Mouse (Mus musculus) heart, adult 10 weeks (tissue): Measurements from ENCODE around the gene Lair1. TPM values are rescaled to one million over a fixed set of nuclear protein-coding genes. Genes with fewer than 3 reads are reported as not detected.

Source experiments
- polyA plus RNA-seq: library from polyadenylated mRNA; stranded (reverse); fragments of 350-450 nt; fragmentation: Illumina TruSeq; extraction: RNeasy Lipid Tissue Mini Kit (QIAGEN cat#74804); gene quantifications from one replicate; pipeline ENCODE4 v1.2.3, GENCODE M21; 2014; ENCODE audit warnings: low read depth, low replicate concordance

The Lair1 gene
- polyA plus RNA-seq = 1.3 TPM

DNA sequence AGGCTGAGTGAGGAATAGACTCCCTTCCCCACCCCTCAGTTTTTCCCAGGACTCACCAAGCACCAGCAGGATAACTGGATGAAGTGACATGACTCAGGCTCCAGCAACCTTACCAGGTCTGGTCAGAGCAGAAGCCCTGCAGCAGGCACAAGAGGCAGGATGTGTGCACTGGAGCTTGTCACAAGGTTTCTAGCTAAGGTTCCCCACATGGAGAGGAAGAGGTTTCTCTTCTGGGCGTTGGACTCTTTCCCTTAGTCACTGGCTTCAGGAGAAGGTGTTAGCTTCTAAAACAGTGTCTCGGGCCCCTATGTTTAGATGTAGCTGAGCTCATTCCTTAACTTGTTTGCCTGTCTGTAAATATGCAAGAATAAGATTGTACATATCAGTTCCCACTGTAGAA lies at the start of gene Lair1:
Lair1 (minus strand) TSS at position 192 of the 400 bp plus-strand sequence.

Other genes with a start within 250 kb of the Lair1 start
- not detected for gene Gm15448, start 237.5 kb downstream of the Lair1 start, polyA plus RNA-seq
- 0.16 TPM for gene Pira2, start 218.2 kb downstream of the Lair1 start, polyA plus RNA-seq
- gene Gm14548, start 165.1 kb downstream of the Lair1 start, polyA plus RNA-seq = not detected
- 0.16 TPM for gene Lilra6, start 147.7 kb downstream of the Lair1 start, polyA plus RNA-seq
- 1.2 TPM for gene Ttyh1, start 56.2 kb upstream of the Lair1 start, polyA plus RNA-seq
- 111 TPM for gene Leng8, start 73.8 kb upstream of the Lair1 start, polyA plus RNA-seq
- 3.7 TPM for gene Leng9, start 87.2 kb upstream of the Lair1 start, polyA plus RNA-seq
- 6.4 TPM for gene Cdc42ep5, start 101.7 kb upstream of the Lair1 start, polyA plus RNA-seq
- 1.3 TPM for gene Lilra5, start 174.6 kb upstream of the Lair1 start, polyA plus RNA-seq